Mouse (Mus musculus) megakaryocyte, embryonic 14.5 days (primary cell): ENCODE measurements around the gene Lrch1.

Source experiments
- FLI1 ChIP-seq: IDR thresholded peaks from 2 replicates; pipeline ENCODE4 v1.6.1; 2012; ENCODE audit warnings: low read length, inconsistent platforms, mixed read lengths
- GATA1 ChIP-seq: IDR thresholded peaks from 3 replicates; pipeline ENCODE4 v1.6.1; 2012; ENCODE audit warnings: mixed read lengths, low read length, inconsistent platforms, borderline replicate concordance

- TF ChIP-seq GATA1 (no peak), FLI1 (no peak)
These were observed 48.9 kb upstream of the Lrch1 start for GRCm38 (mm10) chr14:74996556-74996955.
